ENCODE assay signal across 23 mouse cellular contexts in the genomic region with DNA sequence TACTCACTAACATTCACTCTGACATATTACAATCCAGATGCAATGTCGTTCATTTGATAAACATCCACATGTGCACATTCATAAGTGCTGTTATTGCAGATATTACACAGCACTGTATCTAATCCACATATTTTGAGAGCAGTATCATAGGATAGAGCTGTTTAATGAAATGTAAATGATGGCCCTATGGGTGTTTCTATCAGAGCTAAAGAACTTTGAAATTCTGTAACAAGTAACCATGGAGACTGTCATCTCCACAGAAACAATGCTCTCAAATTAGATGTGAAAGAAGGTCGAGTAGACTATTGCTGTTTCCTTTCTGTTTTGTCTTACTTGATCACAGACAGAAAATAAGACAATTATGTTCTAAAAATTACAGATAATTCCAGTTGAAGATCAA.
"Had no signal": no experiment of that assay in that cellular context is flagged by ENCODE, and none has a peak within 500 bp of the region (broad histone marks: within the 10 kb centered on the region; RNA-seq: fewer than 3 reads in every experiment).

No protein-coding gene starts in this region.

- DNase-seq: kidney, adult 18-20 months; kidney, adult 9 months; kidney, postnatal 14 days; kidney, postnatal 4 days; layer of hippocampus, postnatal 36 days; left cerebral cortex, postnatal 4 days; liver, postnatal 0 days; lung, embryonic 14.5 days; right cerebral cortex, adult 18-20 months; right cerebral cortex, postnatal 14 days; right cerebral cortex, postnatal 4 days; thymus, adult 2 months; thymus, postnatal 14 days; thymus, postnatal 4 days had no signal

- H3K9ac ChIP-seq: limb, embryonic 12.5 days; limb, embryonic 15.5 days; liver, embryonic 14.5 days; liver, postnatal 0 days; lung, embryonic 14.5 days; neural tube, embryonic 12.5 days; neural tube, embryonic 15.5 days had no signal

- H3K4me3 ChIP-seq: limb, embryonic 12.5 days; limb, embryonic 15.5 days; neural tube, embryonic 12.5 days; neural tube, embryonic 15.5 days had no signal

- H3K27me3 ChIP-seq: limb, embryonic 12.5 days; limb, embryonic 15.5 days; neural tube, embryonic 12.5 days; neural tube, embryonic 15.5 days had no signal

- ATAC-seq: liver, postnatal 0 days; lung, postnatal 0 days had no signal

- H3K4me2 ChIP-seq: limb, embryonic 12.5 days; limb, embryonic 15.5 days; liver, embryonic 11.5 days; lung, embryonic 14.5 days; neural tube, embryonic 12.5 days; neural tube, embryonic 15.5 days had no signal

- H3K9me3 ChIP-seq: limb, embryonic 12.5 days; limb, embryonic 15.5 days; neural tube, embryonic 12.5 days; neural tube, embryonic 15.5 days had no signal

- H3K36me3 ChIP-seq: limb, embryonic 12.5 days; limb, embryonic 15.5 days; neural tube, embryonic 12.5 days; neural tube, embryonic 15.5 days had no signal

- H3K27ac ChIP-seq: limb, embryonic 12.5 days; limb, embryonic 15.5 days; liver, embryonic 14.5 days; macrophage; neural tube, embryonic 12.5 days; neural tube, embryonic 15.5 days; stomach, postnatal 0 days had no signal

- H3K4me1 ChIP-seq: limb, embryonic 12.5 days; limb, embryonic 15.5 days; neural tube, embryonic 12.5 days; neural tube, embryonic 15.5 days had no signal
